ENCODE assay signal across 9 mouse cellular contexts in the genomic region with DNA sequence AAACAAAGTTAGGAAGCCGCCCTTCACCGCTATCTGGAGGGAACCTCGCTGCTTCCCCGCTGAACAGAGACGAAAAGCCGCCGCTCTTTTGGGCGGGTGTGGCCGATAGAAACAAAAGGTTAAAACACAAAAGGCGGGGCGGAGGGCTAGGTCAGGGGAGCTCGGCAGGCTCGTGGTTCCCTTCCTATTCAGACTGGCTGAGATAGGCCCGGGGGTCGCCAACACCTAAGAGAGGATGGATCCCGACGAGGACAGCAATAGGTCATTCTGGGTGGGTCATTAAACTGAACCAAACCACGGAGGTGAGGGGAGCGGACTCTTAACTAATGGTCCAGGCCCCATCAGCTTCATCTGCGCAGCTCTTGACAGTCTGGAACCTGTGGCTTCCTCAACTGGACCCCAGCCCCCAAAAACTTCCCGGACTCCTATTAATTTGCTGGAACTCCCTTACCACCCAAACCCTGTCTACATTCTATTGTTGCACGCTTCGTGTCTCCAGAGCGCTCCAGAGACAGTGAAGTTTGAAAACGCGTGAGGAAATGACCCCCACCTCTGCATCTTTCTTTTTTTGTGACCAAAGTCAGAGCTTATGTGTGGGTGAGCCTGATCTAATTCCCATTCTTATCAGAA.
A peak's percentile ranks its signal among the peaks of the same experiment; 100 is the strongest.
DNase-seq lines count a peak whose midpoint lies in the region; ATAC-seq lines count a peak whose summit lies in the region.
"Had no signal": no experiment of that assay in that cellular context is flagged by ENCODE, and none has a peak within 500 bp of the region (broad histone marks: within the 10 kb centered on the region; RNA-seq: fewer than 3 reads in every experiment).

No protein-coding gene starts in this region.

- peaks cover 9% of the 10 kb centered on the region; the same call in 1 of the 2 replicates for H3K36me3 ChIP-seq in embryonic facial prominence, embryonic 10.5 days (replicated peaks)
- H3K36me3 ChIP-seq in limb, embryonic 15.5 days: no peaks in the 10 kb centered on the region
- H3K36me3 ChIP-seq in midbrain, embryonic 14.5 days (ENCODE audit: control insufficient read depth, insufficient read depth, low read length): no peaks in the 10 kb centered on the region

- H3K9ac ChIP-seq in limb, embryonic 15.5 days: peak overlapping the region; percentile 53
- peak overlapping the region; percentile 55 for H3K9ac ChIP-seq in midbrain, embryonic 14.5 days (replicated peaks; ENCODE audit: low read length)

- peaks cover 49% of the 10 kb centered on the region for H3K27me3 ChIP-seq in embryonic facial prominence, embryonic 10.5 days (replicated peaks; ENCODE audit: low read depth, poor library complexity, severe bottlenecking)
- H3K27me3 ChIP-seq in limb, embryonic 15.5 days: peaks cover 21% of the 10 kb centered on the region
- H3K27me3 ChIP-seq in midbrain, embryonic 14.5 days (ENCODE audit: control insufficient read depth, insufficient read depth, low read length): no peaks in the 10 kb centered on the region
- H3K27me3 ChIP-seq: Patski had no signal

- H3K4me3 ChIP-seq in embryonic facial prominence, embryonic 10.5 days: peak overlapping the region; percentile 72
- H3K4me3 ChIP-seq in limb, embryonic 15.5 days: peak overlapping the region; percentile 55
- H3K4me3 ChIP-seq in midbrain, embryonic 14.5 days (replicated peaks; ENCODE audit: low read depth, low read length): peak overlapping the region; percentile 50

- DNase-seq in kidney, adult 18-20 months: peak; percentile 21
- no peak for DNase-seq in kidney, adult 11 months
- peak; percentile 65 for DNase-seq in embryonic facial prominence, embryonic 10.5 days (ENCODE audit: low spot score)
- DNase-seq in heart, postnatal 36 days: peak; percentile 36 to 40
- peak; percentile 57 for DNase-seq in midbrain, embryonic 14.5 days
- DNase-seq in thymus, postnatal 36 days: peak; percentile 71 to 75
- DNase-seq in frontal cortex, postnatal 10 days (ENCODE audit: low spot score in 2 of 2): no peak

- intact Hi-C loops in heart, postnatal 36 days (cut with DNase I): loop anchor here (5.0 kb wide), 2 partner anchors 162 to 382 kb away; no protein-coding TSS in a partner anchor

- H3K4me2 ChIP-seq in limb, embryonic 15.5 days: peak overlapping the region; percentile 65
- H3K4me2 ChIP-seq in midbrain, embryonic 14.5 days (ENCODE audit: low read length): peak overlapping the region; percentile 85

- WGBS in embryonic facial prominence, embryonic 10.5 days: under 1% methylated on average over 26 of the region's 26 CpGs
- WGBS in limb, embryonic 15.5 days: under 1% methylated on average over 26 of the region's 26 CpGs
- under 1% methylated on average over 26 of the region's 26 CpGs for WGBS in midbrain, embryonic 14.5 days

- H3K27ac ChIP-seq in embryonic facial prominence, embryonic 10.5 days (replicated peaks): peak overlapping the region; percentile 91
- H3K27ac ChIP-seq in limb, embryonic 15.5 days: no peak overlapping the region
- H3K27ac ChIP-seq in midbrain, embryonic 14.5 days (replicated peaks; ENCODE audit: low read depth, low read length): no peak overlapping the region

- H3K9me3 ChIP-seq in embryonic facial prominence, embryonic 10.5 days: no peaks in the 10 kb centered on the region
- H3K9me3 ChIP-seq in limb, embryonic 15.5 days: no peaks in the 10 kb centered on the region
- no peaks in the 10 kb centered on the region for H3K9me3 ChIP-seq in midbrain, embryonic 14.5 days (ENCODE audit: control insufficient read depth, low read length)

- no peak for ATAC-seq in limb, embryonic 15.5 days (ENCODE audit: insufficient number of reproducible peaks, low FRiP score, low TSS enrichment, low read depth)
- peak; percentile 63 for ATAC-seq in midbrain, embryonic 14.5 days (ENCODE audit: low FRiP score, low TSS enrichment)
- ATAC-seq: Patski had no signal

- peaks cover 60% of the 10 kb centered on the region for H3K4me1 ChIP-seq in embryonic facial prominence, embryonic 10.5 days
- H3K4me1 ChIP-seq in limb, embryonic 15.5 days: peaks cover 32% of the 10 kb centered on the region
- peaks cover 32% of the 10 kb centered on the region for H3K4me1 ChIP-seq in midbrain, embryonic 14.5 days (ENCODE audit: control insufficient read depth, insufficient read depth, low read length)

Comparison
In these comparisons a context has a peak if more than half of its experiments do, and no peak if none do; other contexts are left out.
1. DNase-seq: peak in kidney, adult 18-20 months (single experiment), embryonic facial prominence, embryonic 10.5 days (single experiment), heart, postnatal 36 days (2 of 2), midbrain, embryonic 14.5 days (single experiment) and thymus, postnatal 36 days (2 of 2); none in kidney, adult 11 months (single experiment) and frontal cortex, postnatal 10 days (0 of 2).
2. Peak in every context shown above with its lines, with median percentiles within 50 percentile points of each other: H3K4me3 ChIP-seq.